Mouse (Mus musculus): ENCODE data around the gene Foxp1. TPM values are rescaled to one million over a fixed set of nuclear protein-coding genes. Genes with fewer than 3 reads are reported as not detected.

Foxp1 gene
- polyA plus RNA-seq, 1 experiment from 2014 or later: 141 TPM

DNA sequence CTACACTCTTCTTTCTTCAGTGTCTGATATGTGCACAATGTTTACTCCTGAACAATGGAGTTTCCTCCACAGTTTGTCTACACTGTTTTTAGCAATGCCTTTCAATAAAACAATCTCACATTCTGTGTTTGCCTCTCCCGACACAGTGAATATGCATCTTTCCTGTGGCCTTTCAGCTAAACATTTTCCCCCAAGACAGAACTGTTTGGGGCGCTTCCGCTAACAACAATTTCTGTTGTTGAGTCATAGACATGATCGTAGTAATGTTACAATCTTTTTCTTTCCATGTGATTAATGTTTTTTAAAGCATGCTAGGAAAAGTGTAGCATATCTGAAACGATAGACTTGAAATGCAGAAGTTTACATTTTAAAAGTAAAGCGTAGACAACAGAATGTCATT is 194.4 kb downstream of the Foxp1 start:
- H3K27me3 ChIP-seq: no peaks in the 10 kb centered on the region
- no peaks in the 10 kb centered on the region for H3K36me3 ChIP-seq
- no peaks in the 10 kb centered on the region for H3K9me3 ChIP-seq
- ATAC-seq (ENCODE audit: low FRiP score, low read depth): no peak
- H3K4me2 ChIP-seq (replicated peaks): no peak overlapping the region
- H3K9ac ChIP-seq: no peak overlapping the region
- 0 out of 2 replicates have a peak, but pooled peaks cover 11% of the 10 kb centered on the region for H3K4me1 ChIP-seq
- H3K27ac ChIP-seq: no peak overlapping the region
- no peak overlapping the region for H3K4me3 ChIP-seq
- 69% methylated on average over 6 of the region's 6 CpGs for WGBS

- no peak for ATAC-seq (ENCODE audit: low FRiP score, low read depth)
- no peak overlapping the region for H3K4me2 ChIP-seq (replicated peaks)
- H3K9ac ChIP-seq: no peak overlapping the region
- 73% methylated on average over 11 of the region's 11 CpGs for WGBS
- H3K36me3 ChIP-seq: no peaks in the 10 kb centered on the region
- no peaks in the 10 kb centered on the region for H3K9me3 ChIP-seq
- no peaks in the 10 kb centered on the region for H3K27me3 ChIP-seq
- no peak overlapping the region for H3K4me3 ChIP-seq
- H3K4me1 ChIP-seq: 0 out of 2 replicates have a peak, but pooled peaks cover 11% of the 10 kb centered on the region
- H3K27ac ChIP-seq: no peak overlapping the region
Observed at GRCm38 (mm10) chr6:99327721-99328120, 194.8 kb downstream of the Foxp1 start.

DNA sequence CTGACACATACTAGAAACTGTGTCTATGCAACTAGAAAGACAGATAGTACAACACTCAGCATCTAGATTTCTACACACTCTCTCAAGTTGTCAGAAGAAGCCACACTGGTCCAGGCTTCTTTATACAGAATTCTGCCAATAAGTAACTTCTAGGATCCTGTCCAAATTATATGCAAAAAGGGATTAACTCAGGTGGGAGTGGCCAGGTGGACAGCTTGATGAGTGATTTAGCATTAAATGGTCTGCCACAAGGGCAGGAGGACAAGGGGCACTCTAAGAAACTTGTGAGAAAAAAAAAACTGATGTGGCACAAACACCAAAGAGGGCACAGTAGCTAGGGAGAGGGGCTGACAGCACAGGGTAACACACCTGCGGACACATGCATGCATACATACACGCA is 196.6 kb downstream of the Foxp1 start:
- Histone ChIP-seq H3K9ac (no peak overlapping the region), H3K36me3 (no peaks in the 10 kb centered on the region), H3K4me2 (replicated peaks) (no peak overlapping the region), H3K4me1 (0 out of 2 replicates have a peak, but pooled peaks cover 11% of the 10 kb centered on the region), H3K9me3 (no peaks in the 10 kb centered on the region), H3K27ac (no peak overlapping the region), H3K4me3 (no peak overlapping the region), H3K27me3 (no peaks in the 10 kb centered on the region)
- 91% methylated on average over 2 of the region's 2 CpGs for WGBS
- ATAC-seq (ENCODE audit: low FRiP score, low read depth): no peak

DNA sequence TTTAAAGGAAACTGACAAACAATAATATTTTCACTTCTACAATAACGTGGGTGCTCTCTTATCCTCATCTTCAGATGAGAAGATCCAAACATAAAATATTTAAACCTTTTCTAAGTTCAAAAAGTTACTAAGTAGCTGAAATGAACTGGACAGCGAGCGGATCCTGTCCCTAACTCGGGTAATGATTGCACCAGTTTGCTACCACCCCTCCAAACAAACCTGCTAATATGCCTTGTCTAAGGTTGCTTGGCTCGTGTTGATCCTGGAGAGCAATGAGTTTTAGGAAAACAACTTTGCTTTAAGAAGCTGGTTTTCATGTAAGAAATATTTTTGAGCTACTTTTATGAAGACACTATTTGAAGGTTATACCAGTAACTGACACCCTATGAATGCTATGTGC is 197.1 kb downstream of the Foxp1 start:
- H3K9me3 ChIP-seq: no peaks in the 10 kb centered on the region
- no peak overlapping the region for H3K4me2 ChIP-seq (replicated peaks)
- no peaks in the 10 kb centered on the region for H3K27me3 ChIP-seq
- H3K9ac ChIP-seq: no peak overlapping the region
- 86% methylated on average over 5 of the region's 5 CpGs for WGBS
- H3K4me3 ChIP-seq: no peak overlapping the region
- ATAC-seq (ENCODE audit: low FRiP score, low read depth): no peak
- H3K36me3 ChIP-seq: no peaks in the 10 kb centered on the region
- H3K4me1 ChIP-seq: 0 out of 2 replicates have a peak, but pooled peaks cover 11% of the 10 kb centered on the region
- H3K27ac ChIP-seq: no peak overlapping the region

DNA sequence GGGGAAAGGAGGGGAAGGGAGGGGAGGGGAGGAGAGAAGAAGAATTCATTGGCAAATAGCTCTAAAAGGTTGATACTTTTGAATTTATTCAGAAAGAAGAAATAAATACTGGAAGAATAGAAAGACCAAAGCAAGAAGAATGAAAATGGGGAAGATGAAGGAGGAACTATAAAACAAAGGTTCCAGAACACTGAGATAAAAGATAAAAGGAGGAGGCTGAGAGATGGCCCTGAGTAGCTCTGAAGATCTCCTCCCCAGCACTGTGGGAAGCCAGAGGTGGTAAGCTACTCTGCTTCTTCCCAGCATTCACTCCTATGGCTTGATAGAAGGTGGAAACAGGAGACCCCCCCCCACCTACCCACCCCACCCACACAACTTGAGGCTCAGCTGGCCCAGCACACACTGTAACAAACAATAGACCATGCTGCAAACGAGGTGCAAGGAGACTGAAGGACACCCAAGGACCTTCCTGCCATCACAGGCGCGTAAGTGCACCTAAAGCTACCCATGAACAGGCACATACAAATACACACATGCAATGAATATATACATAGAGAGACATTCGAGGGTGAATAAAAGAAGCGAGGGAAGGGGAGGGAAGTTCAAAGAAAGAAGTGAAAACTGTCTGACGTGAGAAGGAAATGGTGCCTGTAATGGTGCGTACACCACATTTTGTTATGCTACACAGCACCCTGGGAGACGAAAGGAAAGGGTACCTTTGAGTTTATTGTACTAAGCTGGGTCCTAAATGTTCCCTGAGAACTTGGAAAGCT is 200.2 kb downstream of the Foxp1 start:
- H3K4me1 ChIP-seq: no peaks in the 10 kb centered on the region; the same call in none of the 2 replicates
- no peaks in the 10 kb centered on the region for H3K9me3 ChIP-seq
- no peak overlapping the region for H3K9ac ChIP-seq
- no peaks in the 10 kb centered on the region for H3K27me3 ChIP-seq
- ATAC-seq (ENCODE audit: low FRiP score, low read depth): no peak
- H3K4me3 ChIP-seq: no peak overlapping the region
- H3K27ac ChIP-seq: no peak overlapping the region
- 78% methylated on average over 8 of the region's 8 CpGs for WGBS
- H3K4me2 ChIP-seq (replicated peaks): no peak overlapping the region
- no peaks in the 10 kb centered on the region for H3K36me3 ChIP-seq

DNA sequence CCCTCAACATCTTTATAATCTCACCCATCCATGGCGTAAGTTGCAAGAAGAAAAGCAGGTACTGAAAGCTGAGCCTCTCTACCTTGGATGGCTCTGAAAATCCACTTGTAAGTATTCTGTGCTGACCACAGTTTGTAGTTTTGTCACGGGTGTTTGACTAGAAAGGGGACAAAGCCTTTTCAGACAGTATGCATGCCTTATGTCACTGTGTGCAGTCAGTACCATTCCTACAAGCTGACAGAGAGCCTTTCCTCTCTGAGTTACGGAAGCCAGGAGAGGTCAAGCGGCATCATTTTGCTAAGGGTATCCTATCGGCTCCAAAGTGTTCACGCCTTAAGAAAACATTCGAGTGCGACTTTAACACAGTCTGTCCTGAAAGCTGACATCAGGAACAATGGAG is 202.1 kb downstream of the Foxp1 start:
- 81% methylated on average over 8 of the region's 8 CpGs for WGBS
- H3K27me3 ChIP-seq: no peaks in the 10 kb centered on the region
- ATAC-seq (ENCODE audit: low FRiP score, low read depth): no peak

GRCm38 (mm10) chr6:99319415-99320405 is 202.8 kb downstream of the Foxp1 start:
- no peaks in the 10 kb centered on the region for H3K36me3 ChIP-seq
- no peak overlapping the region for H3K9ac ChIP-seq
- no peaks in the 10 kb centered on the region for H3K27me3 ChIP-seq
- no peak for ATAC-seq (ENCODE audit: low FRiP score, low read depth)
- H3K4me1 ChIP-seq: peaks cover 2% of the 10 kb centered on the region
- no peaks in the 10 kb centered on the region for H3K9me3 ChIP-seq
- no peak overlapping the region for H3K4me3 ChIP-seq
- no peak overlapping the region for H3K27ac ChIP-seq
- H3K4me2 ChIP-seq (replicated peaks): no peak overlapping the region
- WGBS: 78% methylated on average over 19 of the region's 19 CpGs

More for the DNA sequence above, 202.1 kb downstream of the Foxp1 start:
- no peak overlapping the region for H3K9ac ChIP-seq
- no peaks in the 10 kb centered on the region for H3K36me3 ChIP-seq
- no peaks in the 10 kb centered on the region; the same call in none of the 2 replicates for H3K4me1 ChIP-seq
- no peak overlapping the region for H3K4me2 ChIP-seq (replicated peaks)
- no peak overlapping the region for H3K27ac ChIP-seq
- no peak overlapping the region for H3K4me3 ChIP-seq
- no peaks in the 10 kb centered on the region for H3K9me3 ChIP-seq

GRCm38 (mm10) chr6:99314746-99315145 is 207.8 kb downstream of the Foxp1 start:
- no peak overlapping the region for H3K27ac ChIP-seq
- H3K27me3 ChIP-seq: 0 out of 2 replicates have a peak, but pooled peaks cover 2% of the 10 kb centered on the region
- ATAC-seq (ENCODE audit: low FRiP score, low read depth): no peak

DNA sequence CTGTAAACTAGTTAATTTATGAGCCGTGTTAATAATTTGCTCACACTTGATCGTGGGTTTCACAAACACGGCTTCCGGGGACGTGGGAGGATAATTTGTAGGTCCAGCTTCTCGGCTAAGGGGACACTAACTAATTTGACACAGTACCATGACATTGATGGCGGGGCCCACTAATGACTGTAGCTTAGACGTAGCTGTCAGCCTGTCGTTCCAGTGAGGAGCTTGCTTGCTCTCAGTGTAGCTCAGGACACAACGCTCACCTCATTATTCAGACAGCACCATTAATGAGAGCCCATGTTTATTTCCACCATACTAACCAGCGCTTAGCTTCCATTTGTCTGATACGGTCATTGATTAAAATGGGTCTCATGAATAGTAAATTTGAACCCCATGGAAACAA is 212.0 kb downstream of the Foxp1 start:
- H3K27me3 ChIP-seq: peaks cover 11% of the 10 kb centered on the region; the same call in 1 of the 2 replicates
- H3K27ac ChIP-seq: no peak overlapping the region
- H3K4me3 ChIP-seq: no peak overlapping the region
- peaks cover 11% of the 10 kb centered on the region; the same call in 1 of the 2 replicates for H3K36me3 ChIP-seq
- 45% methylated on average over 12 of the region's 12 CpGs for WGBS
- peaks cover 21% of the 10 kb centered on the region for H3K4me1 ChIP-seq
- no peaks in the 10 kb centered on the region for H3K9me3 ChIP-seq
- no peak overlapping the region for H3K4me2 ChIP-seq (replicated peaks)
- ATAC-seq (ENCODE audit: low FRiP score, low read depth): no peak
- H3K9ac ChIP-seq: no peak overlapping the region

More at GRCm38 (mm10) chr6:99314746-99315145, 207.8 kb downstream of the Foxp1 start:
- Histone ChIP-seq H3K9ac (no peak overlapping the region), H3K4me1 (peaks cover 21% of the 10 kb centered on the region), H3K36me3 (no peaks in the 10 kb centered on the region), H3K9me3 (no peaks in the 10 kb centered on the region), H3K4me3 (no peak overlapping the region), H3K4me2 (replicated peaks) (no peak overlapping the region)
- 40% methylated on average over 3 of the region's 3 CpGs for WGBS

GRCm38 (mm10) chr6:99310171-99310500 is 212.4 kb downstream of the Foxp1 start:
- Histone ChIP-seq H3K9me3 (no peaks in the 10 kb centered on the region), H3K4me2 (replicated peaks) (no peak overlapping the region), H3K36me3 (peaks cover 11% of the 10 kb centered on the region; the same call in 1 of the 2 replicates), H3K9ac (no peak overlapping the region), H3K27me3 (peaks cover 11% of the 10 kb centered on the region; the same call in 1 of the 2 replicates), H3K27ac (no peak overlapping the region), H3K4me1 (peaks cover 21% of the 10 kb centered on the region), H3K4me3 (no peak overlapping the region)
- 52% methylated on average over 3 of the region's 3 CpGs for WGBS
- ATAC-seq (ENCODE audit: low FRiP score, low read depth): no peak

DNA sequence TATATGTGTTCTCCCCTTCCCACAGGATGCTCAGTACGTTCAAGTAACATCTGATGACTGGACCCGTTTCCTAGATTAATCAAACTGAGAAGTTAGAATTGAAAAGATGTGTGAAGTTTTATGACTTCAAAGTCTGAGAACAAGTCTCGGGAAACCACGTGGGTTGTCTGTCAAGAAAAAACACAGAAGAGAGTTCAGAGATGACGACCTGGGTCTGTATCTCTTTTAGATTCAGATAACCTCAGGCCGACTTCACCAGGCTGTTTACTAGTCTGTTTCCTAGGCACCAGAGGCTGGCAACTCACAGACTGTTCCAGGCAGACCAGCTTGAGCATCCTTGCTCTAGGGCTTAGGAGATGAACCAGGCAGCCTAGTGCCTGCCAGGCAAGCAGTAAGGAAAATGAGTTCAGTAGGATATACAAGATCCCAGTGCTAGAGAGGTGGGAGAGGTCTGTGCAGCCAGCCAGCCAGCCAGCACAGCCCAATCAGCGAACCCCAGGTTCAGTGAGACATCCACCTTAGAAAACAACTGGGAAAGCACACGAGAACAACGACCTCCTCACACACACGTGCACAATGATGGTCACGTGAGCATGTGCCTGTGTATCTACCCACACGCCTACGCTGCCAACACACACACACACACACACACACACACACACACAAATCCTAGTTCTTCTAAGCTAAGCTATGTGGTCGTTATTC is 212.9 kb downstream of the Foxp1 start:
- H3K27ac ChIP-seq: no peak overlapping the region
- H3K27me3 ChIP-seq: peaks cover 11% of the 10 kb centered on the region; the same call in 1 of the 2 replicates
- H3K36me3 ChIP-seq: peaks cover 11% of the 10 kb centered on the region; the same call in 1 of the 2 replicates
- H3K4me3 ChIP-seq: no peak overlapping the region
- ATAC-seq (ENCODE audit: low FRiP score, low read depth): no peak
- no peak overlapping the region for H3K4me2 ChIP-seq (replicated peaks)
- 75% methylated on average over 14 of the region's 14 CpGs for WGBS
- no peaks in the 10 kb centered on the region for H3K9me3 ChIP-seq
- peaks cover 18% of the 10 kb centered on the region for H3K4me1 ChIP-seq
- H3K9ac ChIP-seq: no peak overlapping the region
